In genomic region chr14:46126541-46126940, GRCm38 (mm10) we compare ENCODE assay signal across 32 mouse cellular contexts.
"Had no signal": no experiment of that assay in that cellular context is flagged by ENCODE, and none has a peak within 500 bp of the region (broad histone marks: within the 10 kb centered on the region; RNA-seq: fewer than 3 reads in every experiment).

No protein-coding gene starts in this region.

- H3K4me2 ChIP-seq: limb, embryonic 12.5 days; limb, embryonic 13.5 days; limb, embryonic 15.5 days; liver, embryonic 11.5 days; liver, embryonic 12.5 days; liver, embryonic 13.5 days; liver, embryonic 15.5 days; lung, embryonic 14.5 days; lung, embryonic 15.5 days; midbrain, embryonic 11.5 days; midbrain, embryonic 12.5 days; midbrain, embryonic 13.5 days; midbrain, embryonic 15.5 days; neural tube, embryonic 12.5 days; neural tube, embryonic 13.5 days had no signal

- ATAC-seq: liver, embryonic 12.5 days; liver, postnatal 0 days; lung, postnatal 0 days; midbrain, embryonic 13.5 days; midbrain, embryonic 15.5 days; midbrain, embryonic 16.5 days had no signal

- H3K4me3 ChIP-seq: limb, embryonic 10.5 days; limb, embryonic 12.5 days; limb, embryonic 13.5 days; limb, embryonic 15.5 days; liver, embryonic 12.5 days; liver, embryonic 13.5 days; liver, embryonic 15.5 days; lung, embryonic 15.5 days; megakaryocyte, embryonic 14.5 days; midbrain, embryonic 12.5 days; midbrain, embryonic 13.5 days; midbrain, embryonic 15.5 days; myocyte; neural tube, embryonic 12.5 days; neural tube, embryonic 13.5 days had no signal

- H3K27ac ChIP-seq: limb, embryonic 10.5 days; limb, embryonic 12.5 days; limb, embryonic 13.5 days; limb, embryonic 15.5 days; liver, embryonic 12.5 days; liver, embryonic 13.5 days; liver, embryonic 14.5 days; liver, embryonic 15.5 days; lung, embryonic 15.5 days; macrophage; midbrain, embryonic 12.5 days; midbrain, embryonic 13.5 days; midbrain, embryonic 15.5 days; neural tube, embryonic 12.5 days; neural tube, embryonic 13.5 days had no signal

- H3K27me3 ChIP-seq: limb, embryonic 12.5 days; limb, embryonic 13.5 days; limb, embryonic 15.5 days; liver, embryonic 12.5 days; liver, embryonic 13.5 days; liver, embryonic 15.5 days; lung, embryonic 15.5 days; megakaryocyte, embryonic 14.5 days; midbrain, embryonic 12.5 days; midbrain, embryonic 13.5 days; midbrain, embryonic 15.5 days; neural tube, embryonic 12.5 days; neural tube, embryonic 13.5 days had no signal

- H3K9ac ChIP-seq: limb, embryonic 12.5 days; limb, embryonic 13.5 days; limb, embryonic 15.5 days; liver, embryonic 12.5 days; liver, embryonic 13.5 days; liver, embryonic 14.5 days; liver, embryonic 15.5 days; liver, postnatal 0 days; lung, embryonic 14.5 days; lung, embryonic 15.5 days; midbrain, embryonic 12.5 days; midbrain, embryonic 13.5 days; midbrain, embryonic 15.5 days; neural tube, embryonic 12.5 days; neural tube, embryonic 13.5 days had no signal

- DNase-seq: left cerebral cortex, postnatal 4 days; liver; liver, embryonic 13.5 days; liver, postnatal 0 days; lung, adult 18-20 months; lung, adult 2 months; lung, embryonic 14.5 days; lung, postnatal 10 days; lung, postnatal 14 days; lung, postnatal 36 days; lung, postnatal 4 days; midbrain, embryonic 14.5 days had no signal

- H3K9me3 ChIP-seq: limb, embryonic 10.5 days; limb, embryonic 12.5 days; limb, embryonic 13.5 days; limb, embryonic 15.5 days; liver, embryonic 12.5 days; liver, embryonic 13.5 days; liver, embryonic 15.5 days; lung, embryonic 15.5 days; midbrain, embryonic 12.5 days; midbrain, embryonic 13.5 days; midbrain, embryonic 15.5 days; neural tube, embryonic 12.5 days; neural tube, embryonic 13.5 days had no signal

- H3K36me3 ChIP-seq: limb, embryonic 10.5 days; limb, embryonic 12.5 days; limb, embryonic 13.5 days; limb, embryonic 15.5 days; liver, embryonic 12.5 days; liver, embryonic 13.5 days; liver, embryonic 15.5 days; lung, embryonic 15.5 days; midbrain, embryonic 12.5 days; midbrain, embryonic 13.5 days; midbrain, embryonic 15.5 days; neural tube, embryonic 12.5 days; neural tube, embryonic 13.5 days had no signal

- H3K4me1 ChIP-seq: limb, embryonic 10.5 days; limb, embryonic 12.5 days; limb, embryonic 13.5 days; limb, embryonic 15.5 days; liver, embryonic 12.5 days; liver, embryonic 13.5 days; liver, embryonic 15.5 days; lung, embryonic 15.5 days; megakaryocyte, embryonic 14.5 days; midbrain, embryonic 12.5 days; midbrain, embryonic 13.5 days; midbrain, embryonic 15.5 days; neural tube, embryonic 12.5 days; neural tube, embryonic 13.5 days had no signal
